Mouse (Mus musculus): ENCODE data around the gene Kcnmb4.
A peak's percentile ranks its signal among the peaks of the same experiment; 100 is the strongest.

Gene Kcnmb4

DNA sequence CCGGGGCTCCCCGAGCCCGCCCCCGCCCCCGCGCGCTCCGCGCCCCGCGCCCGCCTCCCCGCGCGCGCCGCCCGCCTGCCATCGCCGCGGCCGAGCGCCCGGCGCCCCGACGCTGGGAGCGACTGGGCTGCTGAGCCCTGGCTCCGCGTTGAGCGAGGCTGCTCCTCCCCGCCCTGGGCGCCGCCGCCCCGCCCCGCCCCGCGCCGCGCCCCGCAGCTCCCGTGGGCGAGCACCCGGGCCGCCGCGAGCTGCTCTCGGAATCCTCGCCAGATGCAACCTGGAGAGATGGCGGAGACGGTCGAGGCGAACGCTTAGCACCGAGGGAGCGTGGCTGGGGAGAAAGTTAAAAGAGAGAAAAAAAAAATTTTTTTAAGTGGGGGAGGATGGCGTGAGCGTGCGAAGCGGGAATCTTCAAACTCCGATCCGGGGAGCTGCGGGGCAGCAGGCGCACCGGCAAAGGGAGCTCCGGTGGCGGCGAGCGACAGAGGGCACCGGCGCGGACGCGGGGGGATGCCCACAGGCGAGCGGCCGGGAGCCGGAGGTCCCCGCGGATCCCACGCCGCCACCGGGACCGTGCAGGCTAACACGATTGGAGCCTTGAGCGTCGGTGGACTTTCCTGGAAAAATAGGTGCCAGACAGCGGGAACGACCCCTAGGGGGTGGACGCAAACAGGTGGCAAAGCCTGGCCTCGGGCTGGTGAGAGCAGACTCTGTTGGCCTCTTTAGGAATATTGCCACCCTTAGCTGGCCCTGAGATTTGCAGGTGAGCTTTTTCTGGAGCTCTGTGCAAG lies at the start of gene Kcnmb4:
Gene Kcnmb4 (minus strand): TSS at position 120 of the 791 bp plus-strand sequence.
- no peak for DNase-seq (ENCODE audit: low spot score in 2 of 2)

DNA sequence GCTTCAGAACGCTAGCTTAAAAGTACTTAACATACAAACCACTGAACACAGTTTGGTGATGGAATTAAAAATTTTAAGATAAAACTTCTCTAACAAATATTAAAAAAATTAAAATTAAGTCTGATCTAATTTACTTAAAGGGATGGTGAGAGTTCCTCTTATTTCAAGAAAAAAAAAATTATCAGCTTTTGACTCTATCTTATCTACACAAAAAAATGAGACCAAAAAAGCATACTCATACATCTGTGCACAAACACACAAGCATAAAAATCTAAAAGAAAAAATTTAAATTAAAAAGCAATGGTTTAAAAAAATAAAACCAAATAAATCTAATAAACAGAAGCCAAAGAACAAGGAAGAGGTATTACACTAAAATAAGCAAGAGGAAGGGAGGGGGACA lies 45.9 kb upstream of the Kcnmb4 start:
- DNase-seq (ENCODE audit: low spot score in 2 of 2), result no peak

DNA sequence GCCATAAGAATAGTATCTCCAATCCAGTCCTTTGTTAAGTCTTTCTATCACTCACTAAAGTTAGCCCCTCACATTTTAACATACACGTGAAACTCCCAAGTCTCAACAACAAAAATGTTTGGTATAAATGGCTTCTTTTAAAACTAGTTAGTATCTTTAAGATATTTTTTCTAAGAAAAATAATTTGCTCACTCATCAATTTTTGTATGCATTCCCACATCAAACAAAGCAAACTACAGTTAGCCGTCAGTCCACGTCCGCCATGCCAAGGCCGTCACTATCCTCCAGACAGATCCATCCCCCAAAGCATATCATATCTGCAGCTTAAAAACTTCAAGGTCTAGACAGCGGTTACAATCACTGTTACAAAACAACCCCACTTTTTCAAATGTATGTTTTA lies 41.9 kb upstream of the Kcnmb4 start:
- DNase-seq (ENCODE audit: low spot score in 2 of 2), result no peak

DNA sequence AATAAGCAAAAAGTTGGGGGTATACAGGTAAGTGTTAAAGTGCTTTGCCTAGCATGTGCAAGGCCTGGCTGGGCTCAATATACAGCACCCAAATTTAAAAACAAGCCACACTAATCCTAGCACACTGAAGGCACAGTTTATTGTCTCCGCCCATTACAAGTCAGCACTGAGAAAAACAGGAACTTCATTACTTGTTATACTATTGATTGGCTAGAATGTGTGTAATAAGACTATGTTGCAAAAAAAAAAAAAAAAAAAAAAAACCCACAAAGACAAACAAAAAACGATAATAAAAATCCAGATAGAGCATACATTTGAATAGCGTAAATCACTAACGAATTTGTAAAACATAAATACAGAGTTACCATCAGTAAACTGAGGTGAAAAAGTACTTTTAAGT lies 41.5 kb upstream of the Kcnmb4 start:
- DNase-seq (ENCODE audit: low spot score in 2 of 2), result no peak

DNA sequence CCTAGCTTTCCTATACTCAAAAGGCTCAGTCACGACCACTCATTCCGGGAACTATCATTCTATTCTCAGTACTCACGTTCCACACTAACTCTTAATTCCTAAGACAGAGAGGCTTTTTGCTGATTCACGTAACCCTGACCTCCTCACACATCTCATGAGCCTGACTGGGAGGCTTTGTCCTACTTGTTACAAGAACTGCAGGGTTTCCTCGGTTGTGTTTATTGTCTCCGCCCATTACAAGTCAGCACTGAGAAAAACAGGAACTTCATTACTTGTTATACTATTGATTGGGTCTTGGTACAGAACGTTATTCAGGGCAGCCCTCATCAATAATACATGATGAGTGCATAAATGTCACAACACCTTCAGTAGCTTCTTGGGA lies 39.6 kb upstream of the Kcnmb4 start:
- no peak for DNase-seq (ENCODE audit: low spot score in 2 of 2)

DNA sequence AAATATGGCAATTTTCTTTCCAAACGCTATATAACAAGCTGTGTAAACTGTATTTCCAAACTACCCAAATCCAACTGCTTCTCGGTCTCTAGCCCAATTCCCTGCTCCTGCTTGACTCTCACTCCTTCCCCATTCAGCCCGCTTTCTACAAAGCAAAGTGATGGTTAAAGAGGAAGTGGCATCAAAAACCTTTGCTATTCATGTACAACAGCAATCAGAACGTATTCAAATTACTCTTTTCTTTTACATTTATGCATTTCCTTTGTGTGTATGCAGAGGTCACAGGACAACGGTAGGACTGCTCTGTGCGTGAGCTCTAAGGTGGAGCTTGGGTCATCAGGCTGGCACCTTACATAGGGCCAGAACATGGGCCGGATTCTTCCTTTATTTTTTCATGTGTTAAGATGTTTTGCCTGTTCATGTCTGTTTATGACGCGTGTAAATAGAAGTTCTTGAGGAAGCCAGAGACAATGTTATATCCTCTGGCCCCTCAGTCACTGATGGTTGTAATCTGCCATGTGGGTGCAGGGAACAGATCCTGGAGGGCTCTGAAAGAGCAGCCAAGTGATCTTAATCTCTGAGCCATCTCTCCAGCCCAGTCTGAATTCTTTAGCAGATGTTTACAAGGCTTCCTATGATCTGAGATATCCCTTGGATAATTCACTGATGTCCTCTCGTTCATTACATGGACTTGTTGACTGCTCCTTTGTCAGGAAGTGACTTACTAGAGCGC lies 39.0 kb upstream of the Kcnmb4 start:
- DNase-seq (ENCODE audit: low spot score in 2 of 2), result no peak

DNA sequence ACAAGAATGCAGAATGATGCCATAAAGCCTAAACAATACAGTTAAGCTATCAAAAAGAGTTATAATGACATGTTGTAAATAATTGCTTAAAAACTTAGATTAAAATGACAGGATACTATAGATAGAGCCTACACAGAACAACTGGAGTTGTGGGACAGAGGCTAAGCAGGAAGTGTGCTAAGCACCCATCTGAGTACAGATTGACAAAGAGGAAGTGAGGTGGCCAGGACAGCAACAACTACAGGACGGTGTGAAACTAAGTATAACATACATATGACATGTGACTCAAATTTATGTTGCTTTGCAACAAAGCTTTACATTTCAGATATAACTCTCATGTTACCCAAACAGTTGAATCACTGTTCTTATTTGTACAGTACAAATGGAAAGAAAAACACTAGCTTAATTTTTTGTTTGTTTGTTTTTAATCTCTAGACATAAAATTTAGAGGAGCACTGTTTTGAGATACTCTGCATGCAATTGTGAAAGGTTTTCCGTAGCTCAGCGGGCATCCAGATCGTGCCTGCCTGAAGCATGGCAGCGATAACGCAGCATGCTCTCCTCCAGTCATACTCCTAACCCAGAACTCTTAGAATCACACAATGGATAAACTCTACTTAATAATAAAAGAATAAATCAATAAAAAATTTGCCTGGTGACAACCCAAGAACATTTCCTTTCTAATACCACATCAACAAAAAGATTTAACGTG lies 31.8 kb upstream of the Kcnmb4 start:
- DNase-seq (ENCODE audit: low spot score in 2 of 2), result peak; percentile 41 to 46

DNA sequence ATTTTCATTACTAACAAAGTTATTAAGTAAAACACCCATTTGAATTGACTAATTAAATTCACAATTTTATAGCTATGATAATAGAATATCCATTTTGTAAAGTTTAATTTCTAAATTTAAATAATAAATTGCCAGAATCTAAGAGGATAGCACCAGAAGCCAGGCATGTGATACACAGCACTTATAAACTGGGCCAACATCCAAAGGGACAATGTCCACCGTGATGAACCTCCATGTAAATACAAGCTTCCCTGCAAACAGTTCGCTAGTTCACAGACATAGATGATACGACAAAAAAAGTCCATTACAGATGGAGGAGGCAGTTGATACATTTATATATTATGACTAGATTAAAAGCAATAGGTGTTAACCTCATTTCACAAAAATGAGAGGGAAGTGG lies 19.1 kb upstream of the Kcnmb4 start:
- no peak for DNase-seq (ENCODE audit: low spot score in 2 of 2)

DNA sequence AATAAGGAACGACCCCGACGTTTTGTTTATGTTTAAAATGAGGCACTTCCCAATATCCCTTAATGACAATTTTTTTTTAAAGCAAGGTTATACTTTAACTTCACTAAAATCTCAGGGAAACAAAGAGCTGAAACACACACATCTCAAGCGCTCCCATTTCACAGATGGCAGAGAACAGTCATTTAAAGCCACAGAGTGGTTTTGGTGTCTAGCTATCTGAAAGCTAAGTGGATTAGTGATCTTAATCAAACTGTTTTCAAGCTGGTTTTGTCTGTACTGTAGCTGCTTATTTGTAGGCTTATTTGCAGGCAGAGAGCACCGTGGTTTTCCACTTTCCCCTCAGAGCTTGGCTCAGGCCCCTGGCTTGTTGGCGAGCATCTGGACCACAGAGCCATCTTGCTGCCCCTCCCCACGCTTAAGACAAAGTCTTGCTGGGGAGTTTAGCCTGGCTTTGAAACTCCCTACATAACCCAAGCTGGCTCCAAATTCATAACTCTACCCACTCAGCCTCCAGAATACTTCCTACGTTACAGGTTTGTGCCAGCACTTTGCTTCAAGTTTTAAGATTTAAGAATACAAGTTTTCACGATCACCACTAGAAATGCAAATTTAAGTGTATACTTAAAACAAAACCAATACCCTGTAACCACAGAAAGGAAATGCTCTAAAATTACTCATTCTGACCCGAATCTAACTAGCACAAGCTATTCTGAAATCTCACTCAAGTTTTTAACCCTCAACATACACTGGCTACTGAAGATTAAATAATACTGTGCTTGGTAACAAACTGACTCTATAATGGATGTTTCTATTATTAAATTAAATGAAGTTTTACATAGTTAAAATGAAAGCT lies 13.4 kb upstream of the Kcnmb4 start:
- DNase-seq (ENCODE audit: low spot score in 2 of 2), result no peak

DNA sequence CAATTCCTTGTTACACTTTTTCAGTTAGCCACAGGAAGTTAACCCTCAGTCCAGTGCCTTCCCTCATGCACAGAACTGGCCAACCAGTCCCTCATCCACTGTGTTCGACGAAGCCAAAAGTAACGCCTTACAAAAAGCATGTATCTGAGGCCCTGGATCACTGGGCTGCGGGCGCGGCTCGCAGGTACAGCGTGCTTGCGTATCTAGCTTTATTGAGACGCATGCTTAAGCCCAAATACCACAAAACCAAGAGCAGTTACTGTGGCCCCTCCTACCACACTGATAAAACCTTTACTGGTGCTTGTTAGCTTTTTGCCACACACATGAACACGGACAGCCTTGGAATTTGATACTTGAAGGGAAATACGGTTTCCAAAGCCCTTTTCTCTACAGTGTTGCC lies 8.2 kb upstream of the Kcnmb4 start:
- no peak for DNase-seq (ENCODE audit: low spot score in 2 of 2)

DNA sequence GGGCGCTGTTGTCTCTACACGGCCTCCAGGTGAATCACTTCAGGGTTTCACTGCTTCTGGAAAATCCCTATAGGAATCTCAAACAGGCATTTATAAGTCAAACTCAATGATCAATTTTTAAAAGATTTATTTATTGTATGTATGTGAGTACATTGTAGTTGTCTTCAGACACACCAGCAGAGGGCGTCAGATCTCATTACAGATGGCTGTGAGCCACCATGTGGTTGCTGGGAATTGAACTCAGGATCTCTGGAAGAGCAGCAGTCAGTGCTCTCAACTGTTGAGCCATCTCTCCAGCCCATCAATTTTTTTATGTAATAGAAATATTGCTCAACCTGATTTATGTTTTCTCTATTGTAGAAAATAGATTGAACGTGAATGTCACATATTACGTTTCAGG lies 7.3 kb upstream of the Kcnmb4 start:
- no peak for DNase-seq (ENCODE audit: low spot score in 2 of 2)

DNA sequence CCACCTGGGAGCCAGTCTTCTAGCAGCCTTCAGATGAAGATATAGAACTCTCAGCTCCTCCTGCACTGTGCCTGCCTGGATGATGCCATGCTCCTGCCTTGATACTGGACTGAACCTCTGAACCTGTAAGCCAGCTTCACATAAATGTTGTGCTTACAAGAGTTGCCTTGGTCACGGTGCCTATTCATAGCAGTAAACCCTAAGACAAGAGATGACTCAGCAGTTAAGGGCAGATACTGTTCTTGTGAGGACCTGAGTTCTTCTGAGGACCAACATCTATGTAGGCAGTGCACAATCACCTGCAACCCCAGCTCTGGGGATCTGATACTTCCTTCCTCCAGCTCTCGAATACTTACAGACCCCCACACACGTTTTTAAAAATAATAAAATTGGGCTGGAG lies 2.9 kb upstream of the Kcnmb4 start:
- DNase-seq (ENCODE audit: low spot score in 2 of 2), result no peak

DNA sequence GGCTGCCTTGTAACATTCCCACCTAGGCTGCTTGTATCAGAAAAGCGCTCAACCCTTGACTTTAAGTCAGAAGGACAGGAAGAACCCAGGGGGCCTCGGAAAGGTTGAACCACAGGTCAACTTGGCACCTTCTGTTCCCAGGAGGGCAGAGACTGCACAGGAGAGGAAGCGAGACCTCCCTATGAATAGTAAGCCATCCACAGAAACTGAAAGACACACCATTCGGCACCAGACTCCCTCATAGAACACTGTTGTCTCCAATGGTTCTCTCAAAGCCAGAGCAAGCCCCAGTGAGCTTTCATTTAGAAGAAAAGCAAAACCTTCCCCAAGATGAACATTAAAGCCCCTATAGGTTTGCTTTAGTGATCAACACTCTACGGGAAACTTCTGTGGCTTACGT lies 2.0 kb upstream of the Kcnmb4 start:
- DNase-seq (ENCODE audit: low spot score in 2 of 2), result no peak

DNA sequence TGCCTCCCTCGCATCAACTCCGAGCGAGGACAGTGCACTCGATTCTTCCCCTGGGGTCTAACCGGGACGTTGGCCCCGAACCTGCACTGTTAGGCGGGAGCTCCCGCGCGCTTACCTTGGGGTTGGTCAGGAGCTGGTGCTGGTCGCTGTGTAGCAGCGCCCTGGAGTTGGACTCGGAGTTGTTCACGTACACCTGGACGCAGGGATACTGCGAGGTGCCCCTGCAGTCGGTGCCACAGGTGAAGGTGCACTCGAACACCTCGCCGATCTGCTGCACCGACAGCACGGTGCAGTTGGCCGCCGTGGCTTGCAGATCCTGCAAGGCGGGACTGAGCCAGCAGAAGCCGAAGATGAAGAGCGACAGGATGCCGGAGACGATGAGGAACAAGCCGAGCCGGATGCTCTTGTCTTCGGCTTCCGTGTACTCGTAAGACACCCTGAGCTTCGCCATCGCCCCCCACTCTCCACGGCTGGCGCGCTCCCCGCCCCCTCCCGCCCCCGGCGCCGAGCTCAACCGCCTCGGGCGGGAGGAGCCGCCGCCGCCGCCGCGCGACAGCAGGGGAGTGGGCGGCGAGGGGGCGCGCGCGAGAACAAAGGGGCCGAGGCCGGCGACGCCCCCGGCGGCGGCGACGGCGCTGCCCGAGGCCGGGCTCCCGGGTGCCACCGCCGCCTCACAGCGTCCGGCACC lies 463 bp downstream of the Kcnmb4 start:
- DNase-seq (ENCODE audit: low spot score in 2 of 2), result peak; percentile 30

DNA sequence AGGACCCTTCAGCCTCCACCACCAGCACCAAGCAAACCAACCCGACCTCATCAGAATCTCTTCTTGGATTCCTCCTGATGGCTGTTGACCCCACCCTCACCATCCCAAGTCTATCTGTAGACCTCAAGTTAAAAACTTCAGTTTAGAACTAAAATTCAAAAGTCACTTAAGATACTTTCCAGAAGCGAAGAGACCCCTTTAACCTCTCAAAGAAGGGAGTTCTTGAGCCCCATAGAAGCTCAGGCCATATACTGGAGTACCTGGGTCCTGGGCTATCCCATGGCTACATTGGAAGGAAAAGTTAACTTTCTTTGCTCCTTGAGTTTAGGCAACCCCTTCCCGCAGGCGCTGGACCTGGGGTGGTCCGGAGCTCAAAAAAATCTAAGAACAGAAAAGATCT lies 1.1 kb downstream of the Kcnmb4 start:
- DNase-seq (ENCODE audit: low spot score in 2 of 2), result no peak

DNA sequence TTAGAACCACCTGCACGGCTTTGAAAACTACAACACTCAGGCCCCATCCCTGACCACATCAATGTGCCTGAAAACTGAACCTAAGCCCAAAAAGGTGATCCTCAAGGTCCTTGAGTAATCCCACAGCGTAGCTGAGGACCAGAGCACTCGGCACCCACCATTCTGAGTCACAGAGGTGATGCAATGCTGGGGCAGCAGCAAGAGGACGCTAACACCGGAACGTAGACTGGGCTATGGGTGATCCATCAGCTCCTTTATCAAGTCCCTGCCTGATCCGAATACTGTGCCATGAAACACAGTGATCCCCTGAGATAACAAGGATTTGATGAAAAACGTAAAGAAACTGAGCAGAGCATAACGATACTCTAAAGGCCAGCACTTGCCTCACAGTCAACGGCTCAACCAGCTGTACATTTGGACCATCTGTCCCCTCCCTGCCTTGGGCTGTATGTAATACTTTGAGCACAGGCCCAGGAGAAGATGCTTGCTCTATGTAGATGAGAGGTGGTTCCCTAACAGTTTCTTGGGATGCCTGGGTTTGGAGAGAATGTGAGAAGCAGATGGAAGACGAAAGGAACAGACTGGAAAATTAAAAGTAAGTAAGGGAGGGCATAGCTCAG lies 3.3 kb downstream of the Kcnmb4 start:
- DNase-seq (ENCODE audit: low spot score in 2 of 2), result no peak

DNA sequence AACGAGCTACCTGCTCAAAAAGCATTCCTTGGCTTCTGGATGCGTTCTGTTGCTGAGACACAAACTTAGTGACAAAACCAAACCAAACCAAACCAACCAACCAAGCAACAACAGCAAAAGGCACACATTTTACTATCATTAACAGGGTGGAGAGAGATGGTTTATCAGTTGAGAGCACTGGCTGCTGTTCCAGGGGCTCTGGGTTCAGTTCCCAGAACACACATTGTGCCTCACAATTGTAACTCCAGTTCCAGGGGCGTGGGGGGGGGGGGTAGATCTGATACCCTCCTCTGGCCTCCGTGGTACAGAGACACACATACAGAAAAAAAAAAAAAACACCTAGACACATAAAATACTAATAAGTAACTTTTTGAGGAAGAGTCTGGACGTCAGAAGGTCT lies 5.6 kb downstream of the Kcnmb4 start:
- DNase-seq (ENCODE audit: low spot score in 2 of 2), result no peak

DNA sequence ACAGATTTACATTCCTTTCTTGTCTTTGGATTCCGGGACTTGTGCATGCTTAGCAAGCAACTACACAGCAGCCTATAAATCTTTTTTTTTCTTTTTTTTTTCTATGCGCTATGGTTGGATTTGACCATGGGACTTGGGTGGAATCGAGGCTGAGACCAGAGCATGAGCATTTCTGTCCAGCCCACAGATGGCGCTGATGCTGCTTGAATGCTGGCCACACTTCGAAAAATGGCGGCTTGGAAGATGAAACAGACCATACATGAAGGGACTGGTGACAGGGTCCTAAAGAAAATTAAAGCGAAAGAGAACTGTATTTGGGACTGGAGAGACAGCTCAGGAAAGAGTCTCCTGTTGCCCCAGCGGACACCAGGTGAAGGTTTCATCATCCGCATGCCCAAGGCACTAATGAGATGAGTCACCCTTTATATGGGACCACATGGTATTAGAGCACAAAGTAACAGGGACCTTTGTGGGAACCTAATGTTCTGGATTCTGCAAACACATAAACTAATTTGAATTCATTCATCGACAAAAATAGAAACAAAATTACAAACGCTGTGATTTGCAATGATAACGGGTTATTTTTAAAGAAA lies 9.8 kb downstream of the Kcnmb4 start:
- DNase-seq (ENCODE audit: low spot score in 2 of 2), result no peak

DNA sequence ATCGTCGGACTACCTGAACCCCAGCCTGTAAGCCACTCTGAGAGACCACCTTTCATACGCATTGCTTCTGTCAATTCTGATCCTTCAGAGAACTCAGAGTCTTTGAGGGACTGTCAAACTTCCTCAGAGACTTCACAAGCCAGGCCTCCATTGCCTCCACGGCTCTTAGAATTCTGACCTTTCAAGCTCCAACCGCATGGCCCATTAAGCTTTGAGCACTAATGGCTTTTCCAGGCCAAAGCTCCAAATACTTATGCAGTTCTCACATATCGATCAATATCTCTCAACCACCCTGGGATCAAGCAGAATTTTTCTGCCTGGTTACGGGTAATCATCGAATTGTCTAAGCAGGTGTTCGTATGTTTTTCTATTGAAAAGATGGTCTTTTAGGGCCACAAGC lies 12.2 kb downstream of the Kcnmb4 start:
- no peak for DNase-seq (ENCODE audit: low spot score in 2 of 2)

DNA sequence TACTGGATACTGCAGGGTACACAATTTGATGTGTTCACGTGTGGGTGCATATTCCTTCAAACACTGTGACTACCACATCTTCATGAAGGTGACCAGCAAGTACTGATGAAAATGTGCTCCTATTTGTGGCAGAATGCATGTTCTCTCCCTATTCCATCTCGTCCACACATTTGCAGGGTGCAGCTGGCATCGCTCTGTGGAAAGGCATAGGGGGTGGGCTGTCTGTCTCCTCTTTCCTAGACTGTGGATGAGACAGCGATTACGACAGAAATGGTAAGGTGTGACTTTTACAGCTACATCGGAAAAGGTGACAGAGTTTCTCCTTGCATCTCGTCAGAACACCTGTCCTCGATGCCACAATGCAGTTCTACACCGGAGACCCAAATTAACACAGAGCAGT lies 14.9 kb downstream of the Kcnmb4 start:
- no peak for DNase-seq (ENCODE audit: low spot score in 2 of 2)

Data from spleen, postnatal 36 days (tissue).